Mouse (Mus musculus) lung, adult 2 months (tissue): ENCODE measurements around the gene Foxn3. TPM values are rescaled to one million over a fixed set of nuclear protein-coding genes. Genes with fewer than 3 reads are reported as not detected.
A peak's percentile ranks its signal among the peaks of the same experiment; 100 is the strongest.

Experiments used
- DNase-seq: peaks from one replicate; pipeline ENCODE4 v3.0.0; 2022
- H3K4me1 ChIP-seq: fragments of 200-500 bp; 2 replicates; pipeline ENCODE4 v1.6.1; 2011; ENCODE audit warnings: low read length; ENCODE audit not compliant: control insufficient read depth, insufficient read depth
- H3K4me3 ChIP-seq: fragments of 200-500 bp; replicated peaks from 2 replicates; pipeline ENCODE3; 2011; ENCODE audit warnings: low read depth, mild to moderate bottlenecking, control low read depth, low read length; ENCODE audit errors: extremely low read depth
- CTCF ChIP-seq: fragments of 200-500 bp; IDR thresholded peaks from 2 replicates; pipeline ENCODE4 v1.5.1; 2011; ENCODE audit warnings: mild to moderate bottlenecking, low read length, control low read depth; ENCODE audit not compliant: insufficient read depth
- POLR2A ChIP-seq: fragments of 200-500 bp; IDR thresholded peaks from 2 replicates; pipeline ENCODE4 v1.6.1; 2011; ENCODE audit warnings: low read depth, mild to moderate bottlenecking, control low read depth, low read length, borderline replicate concordance; ENCODE audit errors: extremely low read depth
- WGBS: fragments of 180-500 bp; shearing (Covaris S2); methylation state at CpG from one replicate; pipeline ENCODE4 v1.1.7; 2018; 5-methylcytosine and 5-hydroxymethylcytosine counted together
- polyA plus RNA-seq: library from polyadenylated mRNA; depleted of rRNA; stranded (reverse); fragments of >200 nt; gene quantifications from 2 replicates; pipeline ENCODE4 v1.2.3, GENCODE M21; 2012

Foxn3 gene
- polyA plus RNA-seq, 1 experiment, result 48.2 TPM

GRCm38 (mm10) chr12:99473406-99474133 is 89.8 kb downstream of the Foxn3 start:
- TF ChIP-seq POLR2A (no peak), CTCF (no peak)
- WGBS, result 77% methylated on average over 10 of the region's 10 CpGs
- Histone ChIP-seq H3K4me3 (no peak overlapping the region), H3K4me1 (peaks cover 3% of the 10 kb centered on the region)
- DNase-seq, result no peak

GRCm38 (mm10) chr12:99471431-99471830 is 92.0 kb downstream of the Foxn3 start:
- DNase-seq, result no peak
- Histone ChIP-seq H3K4me3 (no peak overlapping the region), H3K4me1 (peaks cover 7% of the 10 kb centered on the region)
- TF ChIP-seq CTCF (no peak), POLR2A (no peak)
- 73% methylated on average over 7 of the region's 7 CpGs for WGBS

- peak; percentile 31 for DNase-seq
- 17% methylated on average over 15 of the region's 15 CpGs for WGBS
- Histone ChIP-seq H3K4me3 (peak overlapping the region; percentile 15), H3K4me1 (0 out of 2 replicates have a peak, but pooled peaks cover 6% of the 10 kb centered on the region)
- TF ChIP-seq CTCF, result no peak
- no peak for TF ChIP-seq POLR2A
Observed at GRCm38 (mm10) chr12:99467884-99468311, 95.5 kb downstream of the Foxn3 start.

GRCm38 (mm10) chr12:99467256-99467883 is 96.0 kb downstream of the Foxn3 start:
- WGBS, result 72% methylated on average over 12 of the region's 12 CpGs
- 0 out of 2 replicates have a peak, but pooled peaks cover 6% of the 10 kb centered on the region for H3K4me1 ChIP-seq
- no peak overlapping the region for H3K4me3 ChIP-seq
- no peak for TF ChIP-seq POLR2A
- TF ChIP-seq CTCF, result no peak
- no peak for DNase-seq

GRCm38 (mm10) chr12:99466426-99466825 is 97.0 kb downstream of the Foxn3 start:
- TF ChIP-seq POLR2A, result no peak
- TF ChIP-seq CTCF, result no peak
- WGBS, result 91% methylated on average over 5 of the region's 5 CpGs
- H3K4me1 ChIP-seq, result peaks cover 6% of the 10 kb centered on the region; the same call in 1 of the 2 replicates
- no peak overlapping the region for H3K4me3 ChIP-seq
- no peak for DNase-seq

GRCm38 (mm10) chr12:99464291-99464690 is 99.1 kb downstream of the Foxn3 start:
- no peak for TF ChIP-seq POLR2A
- TF ChIP-seq CTCF, result no peak
- WGBS, result 39% methylated on average over 5 of the region's 5 CpGs
- DNase-seq, result no peak
- peaks cover 6% of the 10 kb centered on the region; the same call in 1 of the 2 replicates for H3K4me1 ChIP-seq
- H3K4me3 ChIP-seq, result no peak overlapping the region

- 90% methylated on average over 1 of the region's 1 CpGs for WGBS
- H3K4me1 ChIP-seq, result peaks cover 2% of the 10 kb centered on the region; the same call in 1 of the 2 replicates
- no peak for TF ChIP-seq CTCF
- H3K4me3 ChIP-seq, result no peak overlapping the region
- DNase-seq, result no peak
Observed at GRCm38 (mm10) chr12:99462846-99463245, 100.5 kb downstream of the Foxn3 start.

- H3K4me3 ChIP-seq, result no peak overlapping the region
- H3K4me1 ChIP-seq, result peaks cover 2% of the 10 kb centered on the region; the same call in 1 of the 2 replicates
- DNase-seq, result no peak
- TF ChIP-seq POLR2A (no peak), CTCF (no peak)
Observed at GRCm38 (mm10) chr12:99462302-99462701, 101.1 kb downstream of the Foxn3 start.

GRCm38 (mm10) chr12:99457521-99458205 is 105.7 kb downstream of the Foxn3 start:
- Histone ChIP-seq H3K4me1 (no peaks in the 10 kb centered on the region; the same call in 1 of the 2 replicates), H3K4me3 (no peak overlapping the region)
- TF ChIP-seq CTCF (no peak), POLR2A (no peak)
- DNase-seq, result no peak
- WGBS, result 58% methylated on average over 10 of the region's 10 CpGs
